Mouse (Mus musculus) kidney, postnatal 0 days (tissue): ENCODE results near the gene Gpank1. TPM values are rescaled to one million over a fixed set of nuclear protein-coding genes. Genes with fewer than 3 reads are reported as not detected.

Experiments
- ATAC-seq: fragments of 200-750 bp; cut with Nextera tagmentation; replicated peaks from 2 replicates; pipeline ENCODE4 v1.8.0; 2017; ENCODE audit warnings: low read depth, moderate number of reproducible peaks, moderate TSS enrichment, moderate library complexity; ENCODE audit not compliant: low FRiP score
- DNase-seq: peaks from one replicate; pipeline ENCODE4 v3.0.0-alpha.2; 2016; ENCODE audit warnings: low spot score
- H3K27ac ChIP-seq: fragments of 300-500 bp; sonication (generic); 2 replicates; pipeline ENCODE4 v1.5.1; 2014; ENCODE audit warnings: mild to moderate bottlenecking
- H3K27me3 ChIP-seq: fragments of 300-500 bp; sonication (generic); 2 replicates; pipeline ENCODE4 v1.6.1; 2014; ENCODE audit warnings: low read length, mixed read lengths; ENCODE audit not compliant: insufficient read depth
- H3K36me3 ChIP-seq: fragments of 300-500 bp; sonication (generic); 2 replicates; pipeline ENCODE4 v1.6.1; 2014; ENCODE audit warnings: low read length, mixed read lengths; ENCODE audit not compliant: insufficient read depth
- H3K4me1 ChIP-seq: fragments of 300-500 bp; sonication (generic); replicated peaks from 2 replicates; pipeline ENCODE4 v1.6.1; 2014; ENCODE audit warnings: antibody characterized with exemption, low read length, mixed read lengths; ENCODE audit not compliant: insufficient read depth
- H3K4me2 ChIP-seq: fragments of 300-500 bp; sonication (generic); 2 replicates; pipeline ENCODE4 v1.6.1; 2014; ENCODE audit warnings: mild to moderate bottlenecking, low read length, moderate library complexity, mixed read lengths
- H3K4me3 ChIP-seq: fragments of 300-500 bp; sonication (generic); replicated peaks from 2 replicates; pipeline ENCODE4 v1.5.1; 2014; ENCODE audit warnings: low read depth, low read length
- H3K9ac ChIP-seq: fragments of 300-500 bp; sonication (generic); 2 replicates; pipeline ENCODE4 v1.6.1; 2014; ENCODE audit warnings: low read depth, low read length
- H3K9me3 ChIP-seq: fragments of 300-500 bp; sonication (generic); replicated peaks from 2 replicates; pipeline ENCODE4 v1.6.1; 2016; ENCODE audit warnings: low read length, inconsistent platforms, mixed read lengths
- CTCF ChIP-seq: IDR thresholded peaks from 2 replicates; pipeline ENCODE4 v1.5.1; 2016; ENCODE audit warnings: antibody characterized with exemption, low read depth, mild to moderate bottlenecking, moderate library complexity
- WGBS: fragments of 180-500 bp; shearing (Covaris S2); extraction: QIAGEN DNeasy Blood & Tissue Kit; methylation state at CpG from one replicate; pipeline ENCODE4 v1.1.7; 2014; 5-methylcytosine and 5-hydroxymethylcytosine counted together
- polyA plus RNA-seq: library from polyadenylated mRNA; unstranded; fragments of >200 nt; fragmentation: Nextera tagmentation; extraction: Ambion mirVana; gene quantifications from 2 replicates; pipeline ENCODE4 v1.2.1, GENCODE M21; 2015

Gpank1 gene
- polyA plus RNA-seq, 1 experiment from 2014 or later, result 15.2 TPM

GRCm38 (mm10) chr17:35173329-35173728 lies 52.1 kb downstream of the Gpank1 start:
- DNase-seq, result no peak
- H3K4me1 ChIP-seq, result no peaks in the 10 kb centered on the region
- no peak overlapping the region for H3K4me3 ChIP-seq
- TF ChIP-seq CTCF, result no peak
- H3K27me3 ChIP-seq, result no peaks in the 10 kb centered on the region
- no peak overlapping the region for H3K4me2 ChIP-seq
- peak overlapping the region; percentile 63 for H3K27ac ChIP-seq
- H3K9me3 ChIP-seq, result no peaks in the 10 kb centered on the region
- H3K36me3 ChIP-seq, result no peaks in the 10 kb centered on the region
- no peak for ATAC-seq
- 78% methylated on average over 3 of the region's 3 CpGs for WGBS
- no peak overlapping the region for H3K9ac ChIP-seq

Other genes with a start within 250 kb of the Gpank1 start
- 2.3 and 3.4 TPM in 2 replicates for gene Zbtb12, start 242.0 kb upstream of the Gpank1 start, polyA plus RNA-seq
- gene Gm20547, start 239.4 kb upstream of the Gpank1 start, polyA plus RNA-seq, result not detected in 2 replicates
- 7.0 and 7.4 TPM in 2 replicates for gene C2, start 223.2 kb upstream of the Gpank1 start, polyA plus RNA-seq
- gene Ehmt2, start 223.0 kb upstream of the Gpank1 start, polyA plus RNA-seq, result 44.1 and 49.1 TPM in 2 replicates
- gene Slc44a4, start 207.0 kb upstream of the Gpank1 start, polyA plus RNA-seq, result 24.2 and 27.3 TPM in 2 replicates
- 92.0 and 101 TPM in 2 replicates for gene Neu1, start 190.2 kb upstream of the Gpank1 start, polyA plus RNA-seq
- 2.2 and 2.6 TPM in 2 replicates for gene Hspa1b, start 162.2 kb upstream of the Gpank1 start, polyA plus RNA-seq
- gene Gm20481, start 151.5 kb upstream of the Gpank1 start, polyA plus RNA-seq, result not detected in 2 replicates
- gene Hspa1a, start 149.3 kb upstream of the Gpank1 start, polyA plus RNA-seq, result 22.4 and 23.5 TPM in 2 replicates
- 0.54 and 0.72 TPM in 2 replicates for gene Hspa1l, start 148.8 kb upstream of the Gpank1 start, polyA plus RNA-seq
- gene Lsm2, start 139.6 kb upstream of the Gpank1 start, polyA plus RNA-seq, result 133 and 141 TPM in 2 replicates
- gene Vars, start 120.5 kb upstream of the Gpank1 start, polyA plus RNA-seq, result 61.3 and 63.3 TPM in 2 replicates
- gene Vwa7, start 104.9 kb upstream of the Gpank1 start, polyA plus RNA-seq, result 0.16 and 0.20 TPM in 2 replicates
- 2.3 and 3.7 TPM in 2 replicates for gene Sapcd1, start 93.4 kb upstream of the Gpank1 start, polyA plus RNA-seq
- 2.7 and 3.0 TPM in 2 replicates for gene Msh5, start 74.7 kb upstream of the Gpank1 start, polyA plus RNA-seq
- 266 and 282 TPM in 2 replicates for gene Clic1, start 71.5 kb upstream of the Gpank1 start, polyA plus RNA-seq
- 227 and 244 TPM in 2 replicates for gene Ddah2, start 62.4 kb upstream of the Gpank1 start, polyA plus RNA-seq
- gene Ly6g6c, start 56.1 kb upstream of the Gpank1 start, polyA plus RNA-seq, result not detected in 2 replicates
- gene Mpig6b, start 55.3 kb upstream of the Gpank1 start, polyA plus RNA-seq, result 0.36 and 0.45 TPM in 2 replicates
- 1.3 and 1.6 TPM in 2 replicates for gene Ly6g6e, start 44.6 kb upstream of the Gpank1 start, polyA plus RNA-seq
- 7.6 and 7.8 TPM in 2 replicates for gene Ly6g6d, start 43.4 kb upstream of the Gpank1 start, polyA plus RNA-seq
- gene Ly6g6f, start 35.8 kb upstream of the Gpank1 start, polyA plus RNA-seq, result not detected in 2 replicates
- gene Abhd16a, start 32.2 kb upstream of the Gpank1 start, polyA plus RNA-seq, result 109 and 113 TPM in 2 replicates
- not detected in 2 replicates for gene Ly6g5c, start 13.2 kb upstream of the Gpank1 start, polyA plus RNA-seq
- gene Ly6g5b, start 6.0 kb upstream of the Gpank1 start, polyA plus RNA-seq, result 0.69 and 1.1 TPM in 2 replicates
- gene Csnk2b, start 598 bp downstream of the Gpank1 start, polyA plus RNA-seq, result 300 and 312 TPM in 2 replicates
- gene D17H6S53E, start 4.9 kb downstream of the Gpank1 start, polyA plus RNA-seq, result 10.5 and 11.9 TPM in 2 replicates
- 59.6 and 64.2 TPM in 2 replicates for gene Apom, start 10.6 kb downstream of the Gpank1 start, polyA plus RNA-seq
- 46.0 and 50.2 TPM in 2 replicates for gene Bag6, start 13.7 kb downstream of the Gpank1 start, polyA plus RNA-seq
- gene Prrc2a, start 43.4 kb downstream of the Gpank1 start, polyA plus RNA-seq, result 79.2 and 94.5 TPM in 2 replicates
- gene Aif1, start 54.6 kb downstream of the Gpank1 start, polyA plus RNA-seq, result 13.1 and 14.8 TPM in 2 replicates
- gene Lst1, start 67.0 kb downstream of the Gpank1 start, polyA plus RNA-seq, result 11.4 and 15.0 TPM in 2 replicates
- gene Ltb, start 73.0 kb downstream of the Gpank1 start, polyA plus RNA-seq, result 0.98 and 1.0 TPM in 2 replicates
- gene Tnf, start 80.6 kb downstream of the Gpank1 start, polyA plus RNA-seq, result 0.19 and 0.25 TPM in 2 replicates
- gene Lta, start 83.9 kb downstream of the Gpank1 start, polyA plus RNA-seq, result 0.15 TPM in 1 of 2 replicates, not detected in the other
- 0.25 and 0.29 TPM in 2 replicates for gene Gm16181, start 99.4 kb downstream of the Gpank1 start, polyA plus RNA-seq
- 6.6 and 6.7 TPM in 2 replicates for gene Atp6v1g2, start 112.2 kb downstream of the Gpank1 start, polyA plus RNA-seq
- gene Nfkbil1, start 114.3 kb downstream of the Gpank1 start, polyA plus RNA-seq, result 11.7 and 14.5 TPM in 2 replicates
- gene Ddx39b, start 120.3 kb downstream of the Gpank1 start, polyA plus RNA-seq, result 303 and 329 TPM in 2 replicates
- gene H2-D1, start 141.3 kb downstream of the Gpank1 start, polyA plus RNA-seq, result 111 and 125 TPM in 2 replicates
- not detected in 2 replicates for gene H2-Q1, start 198.9 kb downstream of the Gpank1 start, polyA plus RNA-seq
- gene H2-Q2, start 220.8 kb downstream of the Gpank1 start, polyA plus RNA-seq, result 4.6 and 6.1 TPM in 2 replicates